Comparison of ENCODE assay signal across 24 mouse cellular contexts in the genomic region with DNA sequence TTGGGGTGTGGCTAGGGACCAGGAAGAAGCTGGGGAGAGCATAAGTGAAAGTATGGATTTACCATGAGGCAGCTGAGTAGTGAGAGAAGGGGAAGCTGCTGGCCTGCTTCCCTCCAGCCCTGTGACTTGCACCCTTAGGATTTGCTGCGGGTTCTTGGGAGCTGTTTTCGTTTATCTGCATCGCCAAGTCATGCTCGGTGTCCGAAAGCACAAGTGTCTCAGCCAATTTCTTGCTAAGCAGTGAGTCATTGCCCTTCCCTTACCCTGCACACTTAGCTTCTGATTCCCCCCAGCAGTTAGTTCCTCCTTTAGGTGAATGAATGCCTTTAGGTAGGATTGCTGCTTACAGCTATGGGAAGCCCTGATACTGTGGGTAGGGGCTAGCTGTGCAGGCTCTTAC. TPM values are rescaled to one million over a fixed set of nuclear protein-coding genes. Genes with fewer than 3 reads are reported as not detected.
DNase-seq lines count a peak whose midpoint lies in the region; ATAC-seq and TF ChIP-seq lines count a peak whose summit lies in the region.
"Had no signal": no experiment of that assay in that cellular context is flagged by ENCODE, and none has a peak within 500 bp of the region (broad histone marks: within the 10 kb centered on the region; RNA-seq: fewer than 3 reads in every experiment).

No protein-coding gene starts in this region.

- no peaks in the 10 kb centered on the region for H3K79me2 ChIP-seq in MEL (ENCODE audit: control insufficient read depth, insufficient read depth, low read length, poor library complexity)

- TF ChIP-seq POLR2A in MEL (IDR thresholded peaks at IDR 0.05; ENCODE audit: control insufficient read depth in 1 of 2, insufficient read depth in 1 of 2, low read depth in 1 of 2, low read length in 2 of 2, poor library complexity in 1 of 2), result no peak

- no peak overlapping the region for H3K9ac ChIP-seq in MEL (ENCODE audit: control insufficient read depth, low read depth, low read length, poor library complexity, severe bottlenecking)
- H3K9ac ChIP-seq: heart, embryonic 15.5 days; lung, embryonic 15.5 days had no signal

- peak overlapping the region; percentile 10; a peak in 2 of 4 replicates for H3K4me3 ChIP-seq in MEL (ENCODE audit: control insufficient read depth in 1 of 2, insufficient read depth in 1 of 2, low read depth in 2 of 2, low read length in 2 of 2)
- H3K4me3 ChIP-seq: heart, embryonic 15.5 days; hindbrain, embryonic 10.5 days; lung, embryonic 15.5 days had no signal

- DNase-seq in 3134 (ENCODE audit: extremely low read depth, insufficient read length, low spot score), result peak; percentile 50
- DNase-seq in MEL (ENCODE audit: low read depth, low spot score), result peak; percentile 92
- DNase-seq in MN1 (ENCODE audit: low spot score), result no peak
- no peak for DNase-seq in cerebellum, postnatal 25 days
- DNase-seq in right cerebral cortex, postnatal 25 days, result no peak
- DNase-seq: adrenal gland, postnatal 25 days; cerebellum, adult 9-11 months; heart, adult 11 months; kidney, adult 8-10 months; kidney, postnatal 4 days; left cerebral cortex, postnatal 4 days; thymus, postnatal 36 days had no signal

- no peak for TF ChIP-seq CTCF in MEL (IDR thresholded peaks at IDR 0.05 in 2 of 3, conservative IDR thresholded peaks at IDR 0.05 in 1 of 3; ENCODE audit: control insufficient read depth in 1 of 3, insufficient read depth in 1 of 3, low read depth in 2 of 3, low read length in 3 of 3, poor library complexity in 1 of 3, severe bottlenecking in 1 of 3)

- peak; percentile 47 to 61; a peak in 2 of 4 replicates for TF ChIP-seq EP300 in MEL (IDR thresholded peaks at IDR 0.05; ENCODE audit: low read depth in 1 of 2, low read length in 2 of 2)

- no peaks in the 10 kb centered on the region for H3K27me3 ChIP-seq in MEL (ENCODE audit: control insufficient read depth in 1 of 2, insufficient read depth in 2 of 2, low read length in 2 of 2)
- H3K27me3 ChIP-seq: heart, embryonic 15.5 days; lung, embryonic 15.5 days had no signal

- peaks cover 0 to 23% of the 10 kb centered on the region in 2 experiments; a peak in 2 of 4 replicates for H3K36me3 ChIP-seq in MEL (ENCODE audit: control insufficient read depth in 1 of 2, insufficient read depth in 2 of 2, low read length in 2 of 2)
- H3K36me3 ChIP-seq: G1E; heart, embryonic 15.5 days; lung, embryonic 15.5 days had no signal

- H3K9me3 ChIP-seq in MEL (replicated peaks; ENCODE audit: insufficient read depth, low read length), result no peaks in the 10 kb centered on the region
- H3K9me3 ChIP-seq: G1E; heart, embryonic 15.5 days; hindbrain, embryonic 10.5 days; lung, embryonic 15.5 days had no signal

- H3K27ac ChIP-seq in MEL (ENCODE audit: control insufficient read depth, low read depth, low read length), result peak overlapping the region; percentile 10; the same call in 1 of the 2 replicates
- H3K27ac ChIP-seq: heart, embryonic 15.5 days; hindbrain, embryonic 10.5 days; lung, embryonic 15.5 days had no signal

- TF ChIP-seq RAD21 in MEL (IDR thresholded peaks at IDR 0.05; ENCODE audit: low read depth, low read length), result no peak

- ATAC-seq in common myeloid progenitor, adult 5-6 weeks (replicated peaks; ENCODE audit: low read depth, poor library complexity, severe bottlenecking), result peak; percentile 82
- ATAC-seq in megakaryocyte progenitor cell, adult 5-6 weeks (replicated peaks; ENCODE audit: poor library complexity), result peak; percentile 87
- ATAC-seq: activated CD4-positive, CD25-positive, alpha-beta regulatory T cell, adult 4 months; forebrain, embryonic 14.5 days; inflammation-experienced regulatory T-cells, adult 6 months; midbrain, embryonic 16.5 days had no signal

- H3K4me1 ChIP-seq in MEL (ENCODE audit: control insufficient read depth in 1 of 2, insufficient read depth in 2 of 2, low read length in 2 of 2), result peaks cover 4 to 16% of the 10 kb centered on the region in 2 experiments
- H3K4me1 ChIP-seq: hindbrain, embryonic 10.5 days; lung, embryonic 15.5 days had no signal

TF ChIP-seq in MEL, 35 proteins besides CTCF, POLR2A, EP300 and RAD21:
- TF ChIP-seq MYB (IDR thresholded peaks at IDR 0.05; ENCODE audit: low read depth, low read length) (no peak), MEF2A (IDR thresholded peaks at IDR 0.05; ENCODE audit: extremely low read depth, insufficient replicate concordance, low read depth, low read length, poor library complexity, severe bottlenecking) (no peak), POLR2AphosphoS5 (IDR thresholded peaks at IDR 0.05; ENCODE audit: borderline replicate concordance, low read depth, low read length) (no peak), TBP (IDR thresholded peaks at IDR 0.05; ENCODE audit: low read depth, low read length) (0 out of 2 replicates have a peak, but pooled peaks have one; percentile 41), GABPA (IDR thresholded peaks at IDR 0.05; ENCODE audit: low read depth, low read length) (no peak), HCFC1 (IDR thresholded peaks at IDR 0.05; ENCODE audit: low read depth, low read length) (0 out of 2 replicates have a peak, but pooled peaks have one; percentile 15), ZKSCAN1 (IDR thresholded peaks at IDR 0.05; ENCODE audit: low read depth, low read length) (no peak), USF1 (IDR thresholded peaks at IDR 0.05; ENCODE audit: low read depth, low read length) (no peak), SMC3 (IDR thresholded peaks at IDR 0.05; ENCODE audit: low read depth, low read length) (no peak), CHD1 (IDR thresholded peaks at IDR 0.05; ENCODE audit: low read depth, low read length) (no peak), JUND (IDR thresholded peaks at IDR 0.05; ENCODE audit: low read depth, low read length) (peak; percentile 53; the same call in 1 of the 2 replicates), GATA1 (IDR thresholded peaks at IDR 0.05; ENCODE audit: low read depth, low read length) (peak; percentile 59; the same call in 1 of the 2 replicates), MXI1 (IDR thresholded peaks at IDR 0.05; ENCODE audit: low read depth, low read length) (no peak), CHD2 (IDR thresholded peaks at IDR 0.05; ENCODE audit: low read length) (no peak), ETS1 (IDR thresholded peaks at IDR 0.05; ENCODE audit: low read depth, low read length) (peak; percentile 57), MYC (IDR thresholded peaks at IDR 0.05; ENCODE audit: low read depth, low read length) (peak; percentile 86), RCOR1 (IDR thresholded peaks at IDR 0.05; ENCODE audit: low read depth, low read length) (no peak), TAL1 (IDR thresholded peaks at IDR 0.05; ENCODE audit: low read length) (0 out of 2 replicates have a peak, but pooled peaks have one; percentile 27), UBTF (IDR thresholded peaks at IDR 0.05; ENCODE audit: borderline replicate concordance, insufficient read depth, low read depth, low read length) (no peak), NELFE (IDR thresholded peaks at IDR 0.05; ENCODE audit: low read depth, low read length) (no peak), MAX (IDR thresholded peaks at IDR 0.05; ENCODE audit: low read length) (no peak), E2F4 (IDR thresholded peaks at IDR 0.05; ENCODE audit: borderline replicate concordance, low read depth, low read length) (no peak), NRF1 (IDR thresholded peaks at IDR 0.05; ENCODE audit: insufficient read depth, low read depth, low read length, poor library complexity, severe bottlenecking) (no peak)

RNA-seq across cellular contexts. Expression of a gene that starts 12.9 kb away (rescaled TPM):
- total RNA-seq in MEL (2012; rRNA removed), result 0.04 and 0.10 TPM in 2 replicates
- polyA plus RNA-seq in MEL (2012; ENCODE audit: insufficient read depth in 1 of 2, insufficient read length in 2 of 2, low read depth in 1 of 2, low replicate concordance in 2 of 2, missing spikeins in 1 of 2), result under 1 TPM in 1 of 2 experiments, not detected in 1; 0.22 TPM
- not detected in 2 replicates for total RNA-seq in common myeloid progenitor, adult 5-6 weeks (2017)
- total RNA-seq in megakaryocyte progenitor cell, adult 5-6 weeks (2015), result 0.12 TPM in 1 of 2 replicates, not detected in the other
- not detected in 2 replicates for total RNA-seq in megakaryocyte progenitor cell, adult 5-6 weeks (2017)
- polyA plus RNA-seq: activated CD4-positive, CD25-positive, alpha-beta regulatory T cell, adult 4 months; G1E; inflammation-experienced regulatory T-cells, adult 6 months had no signal

RNA-seq across cellular contexts. Expression of a gene that starts 25.1 kb away (rescaled TPM):
- not detected in 2 replicates for total RNA-seq in MEL (2012; rRNA removed)
- polyA plus RNA-seq in MEL (2012; ENCODE audit: insufficient read depth in 1 of 2, insufficient read length in 2 of 2, low read depth in 1 of 2, low replicate concordance in 2 of 2, missing spikeins in 1 of 2), result under 1 TPM in 1 of 2 experiments, not detected in 1; 0.06 TPM
- total RNA-seq in common myeloid progenitor, adult 5-6 weeks (2017), result not detected in 2 replicates
- not detected in 2 replicates for total RNA-seq in megakaryocyte progenitor cell, adult 5-6 weeks (2015)
- not detected in 2 replicates for total RNA-seq in megakaryocyte progenitor cell, adult 5-6 weeks (2017)
- total RNA-seq: adrenal gland, postnatal 25 days had no signal
- polyA plus RNA-seq: activated CD4-positive, CD25-positive, alpha-beta regulatory T cell, adult 4 months; inflammation-experienced regulatory T-cells, adult 6 months had no signal

RNA-seq across cellular contexts. Expression of a gene that starts 34.6 kb away (rescaled TPM):
- total RNA-seq in MEL (2012; rRNA removed), result 21.3 and 22.2 TPM in 2 replicates
- polyA plus RNA-seq in MEL (2012; ENCODE audit: insufficient read depth in 1 of 2, insufficient read length in 2 of 2, low read depth in 1 of 2, low replicate concordance in 2 of 2, missing spikeins in 1 of 2), result 10 to 100 TPM in 1 of 2 experiments, not detected in 1; 42.3 TPM
- total RNA-seq in common myeloid progenitor, adult 5-6 weeks (2017), result 88.4 and 100 TPM in 2 replicates
- total RNA-seq in megakaryocyte progenitor cell, adult 5-6 weeks (2015), result 68.5 and 72.1 TPM in 2 replicates
- 54.7 and 58.5 TPM in 2 replicates for total RNA-seq in megakaryocyte progenitor cell, adult 5-6 weeks (2017)

RNA-seq across cellular contexts. Expression of a gene that starts 37.6 kb away (rescaled TPM):
- not detected in 2 replicates for total RNA-seq in MEL (2012; rRNA removed)
- under 1 TPM in 1 of 2 experiments, not detected in 1; 0.08 TPM for polyA plus RNA-seq in MEL (2012; ENCODE audit: insufficient read depth in 1 of 2, insufficient read length in 2 of 2, low read depth in 1 of 2, low replicate concordance in 2 of 2, missing spikeins in 1 of 2)
- total RNA-seq in common myeloid progenitor, adult 5-6 weeks (2017), result not detected in 2 replicates
- total RNA-seq in megakaryocyte progenitor cell, adult 5-6 weeks (2015), result not detected in 2 replicates
- not detected in 2 replicates for total RNA-seq in megakaryocyte progenitor cell, adult 5-6 weeks (2017)
- total RNA-seq: layer of hippocampus, postnatal 25 days; left cerebral cortex, postnatal 4 days had no signal
- polyA plus RNA-seq: activated CD4-positive, CD25-positive, alpha-beta regulatory T cell, adult 4 months; forebrain, embryonic 14.5 days; G1E; inflammation-experienced regulatory T-cells, adult 6 months; midbrain, embryonic 16.5 days; testis, adult 2 months had no signal

RNA-seq across cellular contexts. Expression of a gene that starts 50.1 kb away (rescaled TPM):
- 7.0 and 7.5 TPM in 2 replicates for total RNA-seq in MEL (2012; rRNA removed)
- 10 to 100 TPM in 1 of 2 experiments, not detected in 1; 48.4 TPM for polyA plus RNA-seq in MEL (2012; ENCODE audit: insufficient read depth in 1 of 2, insufficient read length in 2 of 2, low read depth in 1 of 2, low replicate concordance in 2 of 2, missing spikeins in 1 of 2)
- total RNA-seq in common myeloid progenitor, adult 5-6 weeks (2017), result 34.5 and 48.0 TPM in 2 replicates
- total RNA-seq in megakaryocyte progenitor cell, adult 5-6 weeks (2015), result 75.9 and 83.2 TPM in 2 replicates
- total RNA-seq in megakaryocyte progenitor cell, adult 5-6 weeks (2017), result 18.1 and 22.2 TPM in 2 replicates

Comparison
In these comparisons a context has a peak if more than half of its experiments do, and no peak if none do; other contexts are left out.
1. DNase-seq: peak in 3134 (single experiment) and MEL (single experiment); none in MN1 (single experiment), cerebellum, postnatal 25 days (0 of 2) and right cerebral cortex, postnatal 25 days (single experiment).